Mouse (Mus musculus) C2C12 (cell line): ENCODE measurements at regions not wholly inside any gene's neighbourhood (a gene's known extent, or its start where the extent isn't known, plus 50 kb on each side); places are given as distances from the start of the nearest gene placed in this dataset.

Source experiments
- H3K27me3 ChIP-seq: one replicate; pipeline ENCODE4 v1.6.1; 2011; ENCODE audit not compliant: control insufficient read depth, insufficient read depth, insufficient read length
- H3K36me3 ChIP-seq: one replicate; pipeline ENCODE4 v1.6.1; 2011; ENCODE audit not compliant: control insufficient read depth, insufficient read depth
- H3K4me3 ChIP-seq: one replicate; pipeline ENCODE4 v1.5.1; 2011; ENCODE audit warnings: mild to moderate bottlenecking, control low read depth; ENCODE audit not compliant: poor library complexity, insufficient read depth, severe bottlenecking
- H3K79me2 ChIP-seq: one replicate; pipeline ENCODE4 v1.6.1; 2011; ENCODE audit not compliant: control insufficient read depth, insufficient read depth
- H3K79me3 ChIP-seq: one replicate; pipeline ENCODE4 v1.6.1; 2011; ENCODE audit warnings: low read depth, control low read depth
- H3ac ChIP-seq: one replicate; pipeline ENCODE3; 2011; ENCODE audit warnings: low read depth; ENCODE audit not compliant: control insufficient read depth, insufficient read length
- CEBPB ChIP-seq: IDR thresholded peaks from one replicate; pipeline ENCODE4 v1.6.1; 2011; ENCODE audit warnings: low read depth, mild to moderate bottlenecking, control low read depth, moderate library complexity
- CTCF ChIP-seq: IDR thresholded peaks from one replicate; pipeline ENCODE4 v1.5.1; 2011; ENCODE audit not compliant: control insufficient read depth, insufficient read depth, insufficient read length
- FOSL1 ChIP-seq: IDR thresholded peaks from one replicate; pipeline ENCODE4 v1.8.0; 2011; ENCODE audit warnings: mild to moderate bottlenecking, low read length; ENCODE audit not compliant: poor library complexity, insufficient read depth, severe bottlenecking
- MAX ChIP-seq: IDR thresholded peaks from one replicate; pipeline ENCODE4 v1.6.1; 2011; ENCODE audit warnings: mild to moderate bottlenecking, control low read depth
- MYOD1 ChIP-seq: IDR thresholded peaks from one replicate; pipeline ENCODE4 v1.6.1; 2011; ENCODE audit warnings: low read depth; ENCODE audit not compliant: control insufficient read depth, insufficient read length
- MYOG ChIP-seq: IDR thresholded peaks from one replicate; pipeline ENCODE4 v1.6.1; 2011; ENCODE audit not compliant: control insufficient read depth, insufficient read length; ENCODE audit errors: extremely low read depth
- USF1 ChIP-seq: IDR thresholded peaks from one replicate; pipeline ENCODE4 v1.6.1; 2011; ENCODE audit warnings: low read depth, mild to moderate bottlenecking, control low read depth, moderate library complexity

GRCm38 (mm10) chr6:8893665-8894064 lies 54.6 kb upstream of the Nxph1 start:
- Histone ChIP-seq H3K79me3 (no peaks in the 10 kb centered on the region), H3K4me3 (no peak overlapping the region), H3K79me2 (no peaks in the 10 kb centered on the region), H3K27me3 (no peaks in the 10 kb centered on the region), H3ac (no peak overlapping the region), H3K36me3 (no peaks in the 10 kb centered on the region)
- TF ChIP-seq MYOG (no peak), CTCF (no peak), FOSL1 (no peak), MYOD1 (no peak), MAX (no peak), USF1 (no peak), CEBPB (no peak)

- Histone ChIP-seq H3K36me3 (no peaks in the 10 kb centered on the region), H3ac (no peak overlapping the region)
Measured at GRCm38 (mm10) chr6:8896097-8896496, 52.1 kb upstream of the Nxph1 start.

GRCm38 (mm10) chr6:8896822-8897221 lies 51.4 kb upstream of the Nxph1 start:
- H3K79me3 ChIP-seq: no peaks in the 10 kb centered on the region
- H3K4me3 ChIP-seq: no peak overlapping the region
- H3K79me2 ChIP-seq: no peaks in the 10 kb centered on the region
- H3K27me3 ChIP-seq: no peaks in the 10 kb centered on the region
- H3ac ChIP-seq: no peak overlapping the region
- no peaks in the 10 kb centered on the region for H3K36me3 ChIP-seq
- TF ChIP-seq MYOG (no peak), FOSL1 (no peak), MYOD1 (no peak), USF1 (no peak), CTCF (no peak), MAX (no peak), CEBPB (no peak)

More at GRCm38 (mm10) chr6:8896097-8896496, 52.1 kb upstream of the Nxph1 start:
- TF ChIP-seq MYOG: no peak
- TF ChIP-seq CTCF: no peak
- TF ChIP-seq MAX: no peak
- Histone ChIP-seq H3K4me3 (no peak overlapping the region), H3K79me2 (no peaks in the 10 kb centered on the region), H3K27me3 (no peaks in the 10 kb centered on the region), H3K79me3 (no peaks in the 10 kb centered on the region)

DNA sequence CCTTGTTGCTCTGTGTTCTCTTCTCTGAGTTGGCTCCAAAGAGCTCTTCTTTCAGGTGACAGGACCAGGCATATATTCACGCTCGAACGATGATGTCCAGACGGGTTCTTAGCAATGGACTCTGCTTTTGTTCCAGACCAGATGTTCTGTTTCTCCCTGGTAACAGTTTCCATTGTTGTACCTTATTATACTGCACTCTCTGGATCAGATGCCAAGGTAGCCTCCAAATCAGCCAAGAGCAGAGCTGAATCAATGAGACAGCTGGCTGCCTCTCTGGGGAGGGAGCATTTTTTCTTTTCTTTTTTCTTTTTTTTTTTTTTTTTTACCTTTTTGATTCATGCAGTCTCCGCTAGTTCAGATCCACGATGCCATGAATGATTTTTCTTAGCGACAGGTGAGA lies 50.9 kb upstream of the Nxph1 start:
- no peak for TF ChIP-seq MAX
- TF ChIP-seq FOSL1: no peak
- TF ChIP-seq CEBPB: no peak
- TF ChIP-seq CTCF: no peak
- no peak for TF ChIP-seq USF1
- no peak for TF ChIP-seq MYOG
- TF ChIP-seq MYOD1: no peak
- H3K36me3 ChIP-seq: no peaks in the 10 kb centered on the region
- H3K79me3 ChIP-seq: no peaks in the 10 kb centered on the region
- H3K4me3 ChIP-seq: no peak overlapping the region
- H3ac ChIP-seq: no peak overlapping the region
- no peaks in the 10 kb centered on the region for H3K27me3 ChIP-seq
- no peaks in the 10 kb centered on the region for H3K79me2 ChIP-seq

DNA sequence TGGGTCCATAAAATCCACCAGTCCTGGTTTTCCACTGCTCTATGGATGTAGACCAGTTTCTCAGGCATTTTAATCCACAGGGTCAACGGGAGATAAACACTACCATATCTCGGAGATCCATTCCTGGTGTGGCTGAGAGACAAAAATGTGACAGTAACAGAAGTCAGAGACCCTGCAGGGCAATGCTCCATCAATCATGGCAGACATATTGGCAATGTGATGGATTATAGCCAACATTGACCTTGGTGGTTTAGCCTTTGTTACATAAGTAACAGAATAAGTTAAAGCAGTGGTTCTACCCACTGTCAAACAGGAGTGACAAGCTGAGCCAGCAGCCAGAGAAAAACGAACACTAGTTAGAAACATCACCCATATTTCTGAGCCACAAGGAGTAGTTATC lies 50.0 kb upstream of the Nxph1 start:
- no peak for TF ChIP-seq USF1
- no peak for TF ChIP-seq MYOD1
- no peak for TF ChIP-seq MYOG
- TF ChIP-seq FOSL1: no peak
- TF ChIP-seq CEBPB: no peak
- no peak for TF ChIP-seq CTCF
- TF ChIP-seq MAX: no peak

More for the DNA sequence above, 50.0 kb upstream of the Nxph1 start:
- Histone ChIP-seq H3K4me3 (no peak overlapping the region), H3K36me3 (no peaks in the 10 kb centered on the region), H3K27me3 (no peaks in the 10 kb centered on the region), H3K79me3 (no peaks in the 10 kb centered on the region), H3K79me2 (no peaks in the 10 kb centered on the region), H3ac (no peak overlapping the region)
